Mouse (Mus musculus): ENCODE measurements around the gene Dhrs13. TPM values are rescaled to one million over a fixed set of nuclear protein-coding genes. Genes with fewer than 3 reads are reported as not detected.
A peak's percentile ranks its signal among the peaks of the same experiment; 100 is the strongest.

Gene Dhrs13
- polyA plus RNA-seq, 1 experiment from 2014 or later, result 14.4 TPM

- Histone ChIP-seq H3K27ac (replicated peaks in 1 of 2; ENCODE audit: control insufficient read depth in 1 of 2, insufficient read depth in 1 of 2, low read depth in 2 of 2, low read length in 2 of 2) (no peak overlapping the region), H3K9me3 (ENCODE audit: control insufficient read depth, low read length) (no peaks in the 10 kb centered on the region), H3K36me3 (ENCODE audit: control insufficient read depth, insufficient read depth, low read length) (peaks cover 57% of the 10 kb centered on the region), H3K4me3 (ENCODE audit: control insufficient read depth in 1 of 2, insufficient read depth in 1 of 2, low read depth in 1 of 2, low read length in 2 of 2) (no peak overlapping the region), H3K4me2 (ENCODE audit: low read length) (no peak overlapping the region), H3K9ac (ENCODE audit: low read length) (no peak overlapping the region), H3K27me3 (ENCODE audit: control insufficient read depth, insufficient read depth, low read length) (no peaks in the 10 kb centered on the region), H3K4me1 (ENCODE audit: control insufficient read depth in 2 of 2, insufficient read depth in 2 of 2, low read length in 2 of 2) (peaks cover 2 to 4% of the 10 kb centered on the region in 2 experiments; a peak in 2 of 4 replicates)
- WGBS, result 86% methylated on average over 4 of the region's 4 CpGs
- ATAC-seq (ENCODE audit: insufficient number of reproducible peaks, insufficient read depth, low FRiP score, low read depth), result no peak
Observed at GRCm38 (mm10) chr11:78074666-78075065, 42.6 kb downstream of the Dhrs13 start.

GRCm38 (mm10) chr11:78079961-78080921 is 48.2 kb downstream of the Dhrs13 start, which contains the start of gene Eral1:
Eral1 (minus strand) TSS chr11:78080383.
- peak within 1 kb of the TSS; percentile 81 to 96 for H3K4me3 ChIP-seq (ENCODE audit: control insufficient read depth in 1 of 2, insufficient read depth in 1 of 2, low read depth in 1 of 2, low read length in 2 of 2)
- ATAC-seq (ENCODE audit: insufficient number of reproducible peaks, insufficient read depth, low FRiP score, low read depth), result peak; percentile 80
- H3K4me2 ChIP-seq (ENCODE audit: low read length), result peak within 1 kb of the TSS; percentile 79
- WGBS, result 1% methylated on average over 42 of the region's 42 CpGs
- no peaks in the 10 kb centered on the region for H3K27me3 ChIP-seq (ENCODE audit: control insufficient read depth, insufficient read depth, low read length)
- peaks cover 25% of the 10 kb centered on the region for H3K36me3 ChIP-seq (ENCODE audit: control insufficient read depth, insufficient read depth, low read length)
- H3K27ac ChIP-seq (replicated peaks in 1 of 2; ENCODE audit: control insufficient read depth in 1 of 2, insufficient read depth in 1 of 2, low read depth in 2 of 2, low read length in 2 of 2), result peak within 1 kb of the TSS; percentile 61 to 74
- peaks cover 2 to 7% of the 10 kb centered on the region in 2 experiments; a peak in 3 of 4 replicates for H3K4me1 ChIP-seq (ENCODE audit: control insufficient read depth in 2 of 2, insufficient read depth in 2 of 2, low read length in 2 of 2)
- peak within 1 kb of the TSS; percentile 84 for H3K9ac ChIP-seq (ENCODE audit: low read length)
- H3K9me3 ChIP-seq (ENCODE audit: control insufficient read depth, low read length), result no peaks in the 10 kb centered on the region

GRCm38 (mm10) chr11:78083595-78083994 is 51.5 kb downstream of the Dhrs13 start:
- peaks cover 2 to 7% of the 10 kb centered on the region in 2 experiments; a peak in 3 of 4 replicates for H3K4me1 ChIP-seq (ENCODE audit: control insufficient read depth in 2 of 2, insufficient read depth in 2 of 2, low read length in 2 of 2)
- no peak overlapping the region for H3K9ac ChIP-seq (ENCODE audit: low read length)
- no peak overlapping the region for H3K4me3 ChIP-seq (ENCODE audit: control insufficient read depth in 1 of 2, insufficient read depth in 1 of 2, low read depth in 1 of 2, low read length in 2 of 2)
- H3K9me3 ChIP-seq (ENCODE audit: control insufficient read depth, low read length), result no peaks in the 10 kb centered on the region
- peak; percentile 58; the same call in 1 of the 2 replicates for ATAC-seq (ENCODE audit: insufficient number of reproducible peaks, insufficient read depth, low FRiP score, low read depth)
- no peaks in the 10 kb centered on the region for H3K36me3 ChIP-seq (ENCODE audit: control insufficient read depth, insufficient read depth, low read length)
- no peaks in the 10 kb centered on the region for H3K27me3 ChIP-seq (ENCODE audit: control insufficient read depth, insufficient read depth, low read length)
- no peak overlapping the region for H3K4me2 ChIP-seq (ENCODE audit: low read length)
- 7% methylated on average over 1 of the region's 1 CpGs for WGBS
- H3K27ac ChIP-seq (replicated peaks in 1 of 2; ENCODE audit: control insufficient read depth in 1 of 2, insufficient read depth in 1 of 2, low read depth in 2 of 2, low read length in 2 of 2), result peak overlapping the region in 1 of 2 experiments; percentile 28; a peak in 1 of 4 replicates

DNA sequence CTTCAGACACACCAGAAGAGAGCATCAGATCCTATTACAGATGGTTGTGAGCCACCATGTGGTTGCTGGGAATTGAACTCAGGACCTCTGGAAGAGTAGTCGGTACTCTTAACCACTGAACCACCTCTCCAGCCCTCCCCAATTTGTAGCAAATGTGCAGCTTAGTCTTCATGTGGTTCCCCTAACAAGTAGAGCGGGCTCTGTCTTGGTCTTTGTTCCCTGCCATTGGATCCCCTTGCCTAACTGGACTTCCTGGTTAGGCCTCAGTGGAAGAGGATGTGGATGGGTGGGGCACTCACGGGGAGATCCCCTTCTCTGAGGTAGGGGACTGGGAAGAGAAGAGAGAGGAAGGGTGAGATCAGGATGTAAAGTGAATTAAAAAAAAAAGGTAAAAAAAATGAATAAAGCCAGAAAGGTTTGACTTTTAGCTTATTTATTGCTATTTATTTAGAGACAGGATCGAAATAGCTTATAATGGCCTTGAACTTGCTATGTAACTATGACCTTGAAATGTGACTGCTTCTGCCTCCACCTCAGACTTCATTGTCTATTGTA is 54.9 kb downstream of the Dhrs13 start:
- no peaks in the 10 kb centered on the region for H3K9me3 ChIP-seq (ENCODE audit: control insufficient read depth, low read length)
- no peak overlapping the region for H3K4me3 ChIP-seq (ENCODE audit: control insufficient read depth in 1 of 2, insufficient read depth in 1 of 2, low read depth in 1 of 2, low read length in 2 of 2)
- no peak overlapping the region for H3K4me2 ChIP-seq (ENCODE audit: low read length)
- H3K4me1 ChIP-seq (ENCODE audit: control insufficient read depth in 2 of 2, insufficient read depth in 2 of 2, low read length in 2 of 2), result no peaks in the 10 kb centered on the region; a peak in 1 of 4 replicates
- H3K36me3 ChIP-seq (ENCODE audit: control insufficient read depth, insufficient read depth, low read length), result no peaks in the 10 kb centered on the region
- ATAC-seq (ENCODE audit: insufficient number of reproducible peaks, insufficient read depth, low FRiP score, low read depth), result no peak
- WGBS, result 72% methylated on average over 4 of the region's 4 CpGs
- H3K27ac ChIP-seq (replicated peaks in 1 of 2; ENCODE audit: control insufficient read depth in 1 of 2, insufficient read depth in 1 of 2, low read depth in 2 of 2, low read length in 2 of 2), result peak overlapping the region in 1 of 2 experiments; percentile 33; a peak in 1 of 4 replicates
- no peak overlapping the region for H3K9ac ChIP-seq (ENCODE audit: low read length)
- no peaks in the 10 kb centered on the region for H3K27me3 ChIP-seq (ENCODE audit: control insufficient read depth, insufficient read depth, low read length)

MicroRNA genes within 50 kb of the gene (microRNA counts, 519-probe panel; counts per million panel counts)
- microRNA mmu-miR-144 (6,928 counts per million, percentile 92 among the panel's probes with 10 or more counts), microRNA mmu-miR-451 (6,297 counts per million, percentile 89 among the panel's probes with 10 or more counts)

Small RNA genes lying within 50 kb of the gene (microRNA-seq; reads per million reads assigned to microRNA genes)
- gene Mir144, result 114 reads per million, percentile 52 among the genes with 10 or more reads in this experiment
- gene Mir451a, result not detected
- not detected for gene Mir451b

Other genes starting within 250 kb of the Dhrs13 start
- gene Gm10277, start 244.5 kb upstream of the Dhrs13 start, polyA plus RNA-seq (2014; fragmentation: Nextera tagmentation; extraction: Ambion mirVana), result 0.84 and 1.1 TPM in 2 replicates
- gene Pipox, start 138.2 kb upstream of the Dhrs13 start, polyA plus RNA-seq (2014; fragmentation: Nextera tagmentation; extraction: Ambion mirVana), result 3.8 and 3.9 TPM in 2 replicates
- 0.15 TPM in 1 of 2 replicates, not detected in the other for gene Sez6, start 101.5 kb upstream of the Dhrs13 start, polyA plus RNA-seq (2014; fragmentation: Nextera tagmentation; extraction: Ambion mirVana)
- 10.8 and 11.6 TPM in 2 replicates for gene Phf12, start 49.5 kb upstream of the Dhrs13 start, polyA plus RNA-seq (2014; fragmentation: Nextera tagmentation; extraction: Ambion mirVana)
- gene Flot2, start 5.7 kb downstream of the Dhrs13 start, polyA plus RNA-seq (2014; fragmentation: Nextera tagmentation; extraction: Ambion mirVana), result 95.2 and 98.3 TPM in 2 replicates
- gene Eral1, start 48.1 kb downstream of the Dhrs13 start, polyA plus RNA-seq (2014; fragmentation: Nextera tagmentation; extraction: Ambion mirVana), result 23.9 and 25.7 TPM in 2 replicates
- 17.0 and 19.4 TPM in 2 replicates for gene Fam222b, start 62.4 kb downstream of the Dhrs13 start, polyA plus RNA-seq (2014; fragmentation: Nextera tagmentation; extraction: Ambion mirVana)
- 18.5 and 25.6 TPM in 2 replicates for gene Traf4, start 133.3 kb downstream of the Dhrs13 start, polyA plus RNA-seq (2014; fragmentation: Nextera tagmentation; extraction: Ambion mirVana)
- 11.5 and 12.4 TPM in 2 replicates for gene Nek8, start 144.4 kb downstream of the Dhrs13 start, polyA plus RNA-seq (2014; fragmentation: Nextera tagmentation; extraction: Ambion mirVana)
- 14.7 and 16.1 TPM in 2 replicates for gene Tlcd1, start 144.4 kb downstream of the Dhrs13 start, polyA plus RNA-seq (2014; fragmentation: Nextera tagmentation; extraction: Ambion mirVana)
- 968 and 1,084 TPM in 2 replicates for gene Rpl23a, start 151.3 kb downstream of the Dhrs13 start, polyA plus RNA-seq (2014; fragmentation: Nextera tagmentation; extraction: Ambion mirVana)
- gene Rab34, start 156.2 kb downstream of the Dhrs13 start, polyA plus RNA-seq (2014; fragmentation: Nextera tagmentation; extraction: Ambion mirVana), result 57.1 and 61.8 TPM in 2 replicates
- gene Proca1, start 161.1 kb downstream of the Dhrs13 start, polyA plus RNA-seq (2014; fragmentation: Nextera tagmentation; extraction: Ambion mirVana), result 2.4 and 2.9 TPM in 2 replicates
- 65.2 and 75.8 TPM in 2 replicates for gene Sdf2, start 213.5 kb downstream of the Dhrs13 start, polyA plus RNA-seq (2014; fragmentation: Nextera tagmentation; extraction: Ambion mirVana)
- gene Supt6, start 213.7 kb downstream of the Dhrs13 start, polyA plus RNA-seq (2014; fragmentation: Nextera tagmentation; extraction: Ambion mirVana), result 13.8 and 15.5 TPM in 2 replicates
- 71.3 and 72.5 TPM in 2 replicates for gene 2610507B11Rik, start 229.5 kb downstream of the Dhrs13 start, polyA plus RNA-seq (2014; fragmentation: Nextera tagmentation; extraction: Ambion mirVana)